ENCODE assay signal across 12 mouse cellular contexts in genomic region chr9:71759893-71760292, GRCm38 (mm10). TPM values are rescaled to one million over a fixed set of nuclear protein-coding genes. Genes with fewer than 3 reads are reported as not detected.
A peak's percentile ranks its signal among the peaks of the same experiment; 100 is the strongest.
DNase-seq lines count a peak whose midpoint lies in the region; ATAC-seq and TF ChIP-seq lines count a peak whose summit lies in the region.
"Had no signal": no experiment of that assay in that cellular context is flagged by ENCODE, and none has a peak within 500 bp of the region (broad histone marks: within the 10 kb centered on the region; RNA-seq: fewer than 3 reads in every experiment).

No protein-coding gene starts in this region.

- H3K9me3 ChIP-seq in heart, embryonic 12.5 days (replicated peaks), result 0 out of 2 replicates have a peak, but pooled peaks cover 3% of the 10 kb centered on the region
- no peaks in the 10 kb centered on the region for H3K9me3 ChIP-seq in E14TG2a.4 (ENCODE audit: low read length)
- H3K9me3 ChIP-seq in forebrain, embryonic 13.5 days (replicated peaks), result no peaks in the 10 kb centered on the region
- H3K9me3 ChIP-seq in limb, embryonic 12.5 days, result no peaks in the 10 kb centered on the region

- no peak for DNase-seq in heart, postnatal 4 days
- no peak for DNase-seq in thymus, postnatal 36 days
- no peak for DNase-seq in left cerebral cortex, adult 8-10 months (ENCODE audit: low spot score in 2 of 2)
- DNase-seq: liver, postnatal 0 days; thymus, adult 2 months had no signal

- no peak for TF ChIP-seq CTCF in E14TG2a.4 (conservative IDR thresholded peaks at IDR 0.05; ENCODE audit: low read length)

- no peaks in the 10 kb centered on the region for H3K27me3 ChIP-seq in heart, embryonic 12.5 days (replicated peaks)
- peaks cover 11% of the 10 kb centered on the region for H3K27me3 ChIP-seq in E14TG2a.4 (ENCODE audit: insufficient read depth, low read length)
- peaks cover 32% of the 10 kb centered on the region for H3K27me3 ChIP-seq in forebrain, embryonic 13.5 days
- H3K27me3 ChIP-seq in limb, embryonic 12.5 days, result no peaks in the 10 kb centered on the region
- H3K27me3 ChIP-seq: CH12.LX had no signal

- H3K9ac ChIP-seq in heart, embryonic 12.5 days, result peak overlapping the region; percentile 39
- H3K9ac ChIP-seq in forebrain, embryonic 13.5 days, result no peak overlapping the region
- H3K9ac ChIP-seq in limb, embryonic 12.5 days (replicated peaks), result no peak overlapping the region
- H3K9ac ChIP-seq: hindbrain, embryonic 14.5 days; liver, postnatal 0 days had no signal

- ATAC-seq in heart, embryonic 12.5 days (ENCODE audit: insufficient number of reproducible peaks, low FRiP score), result no peak
- no peak for ATAC-seq in forebrain, embryonic 13.5 days
- no peak for ATAC-seq in limb, embryonic 12.5 days (ENCODE audit: insufficient number of reproducible peaks, insufficient read depth, low FRiP score, low TSS enrichment, low read depth)
- ATAC-seq in erythroblast, adult 5-6 weeks (replicated peaks; ENCODE audit: low FRiP score, poor library complexity, severe bottlenecking), result no peak
- ATAC-seq: liver, postnatal 0 days had no signal

- peaks cover 8% of the 10 kb centered on the region for H3K36me3 ChIP-seq in heart, embryonic 12.5 days
- H3K36me3 ChIP-seq in E14TG2a.4 (ENCODE audit: insufficient read depth, low read length), result no peaks in the 10 kb centered on the region
- no peaks in the 10 kb centered on the region for H3K36me3 ChIP-seq in forebrain, embryonic 13.5 days (ENCODE audit: poor library complexity, severe bottlenecking)
- no peaks in the 10 kb centered on the region for H3K36me3 ChIP-seq in limb, embryonic 12.5 days

- no peak overlapping the region for H3K4me3 ChIP-seq in heart, embryonic 12.5 days
- H3K4me3 ChIP-seq in E14TG2a.4 (replicated peaks; ENCODE audit: low read length), result peak overlapping the region; percentile 26; the same call in 1 of the 2 replicates
- no peak overlapping the region for H3K4me3 ChIP-seq in forebrain, embryonic 13.5 days
- no peak overlapping the region for H3K4me3 ChIP-seq in limb, embryonic 12.5 days (replicated peaks)

- H3K4me2 ChIP-seq in heart, embryonic 12.5 days, result peak overlapping the region; percentile 48
- 0 out of 2 replicates have a peak overlapping the region, but pooled peaks have one; percentile 30 for H3K4me2 ChIP-seq in forebrain, embryonic 13.5 days
- peak overlapping the region; percentile 32 for H3K4me2 ChIP-seq in limb, embryonic 12.5 days

- 10% methylated on average over 5 of the region's 5 CpGs for WGBS in heart, embryonic 12.5 days
- WGBS in forebrain, embryonic 13.5 days, result 5% methylated on average over 5 of the region's 5 CpGs
- WGBS in limb, embryonic 12.5 days, result 7% methylated on average over 5 of the region's 5 CpGs

- H3K27ac ChIP-seq in heart, embryonic 12.5 days (ENCODE audit: poor library complexity, severe bottlenecking), result peak overlapping the region; percentile 69
- H3K27ac ChIP-seq in forebrain, embryonic 13.5 days, result no peak overlapping the region
- H3K27ac ChIP-seq in limb, embryonic 12.5 days, result peak overlapping the region; percentile 58
- H3K27ac ChIP-seq: hindbrain, embryonic 14.5 days had no signal

- H3K4me1 ChIP-seq in heart, embryonic 12.5 days (replicated peaks), result peaks cover 75% of the 10 kb centered on the region
- H3K4me1 ChIP-seq in E14TG2a.4 (replicated peaks; ENCODE audit: low read depth, low read length), result peaks cover 79% of the 10 kb centered on the region
- peaks cover 19% of the 10 kb centered on the region for H3K4me1 ChIP-seq in forebrain, embryonic 13.5 days
- peaks cover 47% of the 10 kb centered on the region for H3K4me1 ChIP-seq in limb, embryonic 12.5 days (replicated peaks)

RNA-seq across cellular contexts. Expression of gene Cgnl1, which starts 11.5 kb away (rescaled TPM):
- 54.6 and 57.2 TPM in 2 replicates for polyA plus RNA-seq in heart, embryonic 12.5 days (2016; fragmentation: Nextera tagmentation; extraction: Ambion mirVana)
- total RNA-seq in heart, postnatal 4 days (2021), result 10 to 100 TPM; 55.8 to 56.7 TPM
- 4.0 TPM in 2 replicates for polyA plus RNA-seq in forebrain, embryonic 13.5 days (2015; fragmentation: Nextera tagmentation; extraction: Ambion mirVana)
- 8.8 and 9.2 TPM in 2 replicates for polyA plus RNA-seq in limb, embryonic 12.5 days (2016; fragmentation: Nextera tagmentation; extraction: Ambion mirVana)
- total RNA-seq in erythroblast, adult 5-6 weeks (2015; ENCODE audit: low replicate concordance), result not detected in 2 replicates
- total RNA-seq in erythroblast, adult 5-6 weeks (2017; ENCODE audit: low replicate concordance), result 0.26 and 0.70 TPM in 2 replicates
- 10 to 100 TPM in 2 of 4 experiments, 1 to 10 TPM in 2; 9.1 to 12.3 (median 9.9) TPM for total RNA-seq in left cerebral cortex, adult 8-10 months (2022)
- total RNA-seq: CH12.LX had no signal

Comparison
In these comparisons a context has a peak if more than half of its experiments do, and no peak if none do; other contexts are left out.
1. RNA of gene Cgnl1, which starts 11.5 kb away (total RNA-seq): 55.8 to 56.7 TPM in heart, postnatal 4 days and 9.1 to 12.3 TPM in left cerebral cortex, adult 8-10 months; 0.26 to 0.70 TPM in erythroblast, adult 5-6 weeks; every median in the first group is over 4 times any median in the second.
2. Peak in every context shown above with its lines, with median percentiles within 50 percentile points of each other: H3K4me2 ChIP-seq.